Mouse (Mus musculus) CH12.LX (cell line): Measurements from ENCODE around the gene Daglb. TPM values are rescaled to one million over a fixed set of nuclear protein-coding genes. Genes with fewer than 3 reads are reported as not detected.

Source experiments
- DNase-seq: peaks from one replicate; pipeline ENCODE4 v3.0.0-alpha.2; 2013; ENCODE audit errors: extremely low read depth
- H3K27ac ChIP-seq: 2 replicates; pipeline ENCODE4 v1.5.1; 2012; ENCODE audit warnings: low read depth, mild to moderate bottlenecking, control low read depth, moderate library complexity; ENCODE audit not compliant: insufficient read depth
- H3K27me3 ChIP-seq: replicated peaks from 2 replicates; pipeline ENCODE3; 2012; ENCODE audit warnings: inconsistent platforms
- H3K36me3 ChIP-seq, 2 experiments: replicated peaks in 1 of 2; 2 replicates each; pipeline versions ENCODE3 to v1.6.1; 2012; ENCODE audit warnings: inconsistent platforms in 1 of 2, low read length in 1 of 2, mild to moderate bottlenecking in 1 of 2, mixed read lengths in 1 of 2, moderate library complexity in 1 of 2; ENCODE audit not compliant: control insufficient read depth in 1 of 2, insufficient read depth in 1 of 2
- H3K4me1 ChIP-seq, 2 experiments: 2 replicates each; pipeline ENCODE4 v1.6.1; 2012; ENCODE audit warnings: inconsistent platforms in 1 of 2, moderate library complexity in 1 of 2; ENCODE audit not compliant: insufficient read depth in 2 of 2, control insufficient read depth in 1 of 2
- H3K4me2 ChIP-seq: 2 replicates; pipeline ENCODE4 v1.6.1; 2012; ENCODE audit warnings: low read depth, mild to moderate bottlenecking, control low read depth; ENCODE audit not compliant: poor library complexity, insufficient read depth, severe bottlenecking
- H3K4me3 ChIP-seq, 3 experiments: fragments of 150-350 bp in 1 of 3; sonication (generic) in 1 of 3; replicated peaks in 1 of 3; 2 replicates each; pipeline versions ENCODE3 to v1.5.1; 2011 to 2012; ENCODE audit warnings: low read depth in 2 of 3, low read length in 2 of 3, mild to moderate bottlenecking in 2 of 3, moderate library complexity in 2 of 3, control low read depth in 1 of 3, improper control_type of control experiment in 1 of 3, inconsistent platforms in 1 of 3, mixed read lengths in 1 of 3; ENCODE audit not compliant: poor library complexity in 1 of 3
- H3K79me2 ChIP-seq: replicated peaks from 2 replicates; pipeline ENCODE4 v1.6.1; 2012; ENCODE audit warnings: mild to moderate bottlenecking, moderate library complexity; ENCODE audit not compliant: control insufficient read depth, poor library complexity, insufficient read depth, severe bottlenecking; ENCODE audit errors: extremely low read depth
- H3K9ac ChIP-seq: 2 replicates; pipeline ENCODE4 v1.6.1; 2012; ENCODE audit warnings: low read depth, mild to moderate bottlenecking, control low read depth, moderate library complexity; ENCODE audit not compliant: insufficient read depth
- H3K9me3 ChIP-seq: replicated peaks from 2 replicates; pipeline ENCODE3; 2012; ENCODE audit warnings: low read length, inconsistent platforms, mixed read lengths
- BHLHE40 ChIP-seq: IDR thresholded peaks from 2 replicates; pipeline ENCODE4 v1.6.1; 2011; ENCODE audit warnings: mild to moderate bottlenecking, low read depth, low read length, improper control_type of control experiment
- CHD2 ChIP-seq: IDR thresholded peaks from 2 replicates; pipeline ENCODE4 v1.6.1; 2011; ENCODE audit warnings: low read length, improper control_type of control experiment
- CTCF ChIP-seq, 2 experiments: IDR thresholded peaks in 1 of 2; conservative IDR thresholded peaks in 1 of 2; 2 replicates each; pipeline ENCODE4 v1.5.1; 2011 to 2012; ENCODE audit warnings: low read depth in 2 of 2, low read length in 2 of 2, improper control_type of control experiment in 1 of 2, inconsistent platforms in 1 of 2, mild to moderate bottlenecking in 1 of 2, moderate library complexity in 1 of 2
- E2F4 ChIP-seq: IDR thresholded peaks from 2 replicates; pipeline ENCODE4 v1.6.1; 2011; ENCODE audit warnings: low read depth, low read length, improper control_type of control experiment; ENCODE audit not compliant: insufficient replicate concordance
- ELF1 ChIP-seq: IDR thresholded peaks from 2 replicates; pipeline ENCODE4 v1.6.1; 2014; ENCODE audit warnings: low read depth, mild to moderate bottlenecking, inconsistent platforms, low read length, improper control_type of control experiment
- EP300 ChIP-seq: IDR thresholded peaks from 2 replicates; pipeline ENCODE4 v1.6.1; 2011; ENCODE audit warnings: low read length, improper control_type of control experiment
- ETS1 ChIP-seq: conservative IDR thresholded peaks from 2 replicates; pipeline ENCODE4 v1.6.1; 2012; ENCODE audit warnings: low read depth, mild to moderate bottlenecking, inconsistent platforms, low read length, improper control_type of control experiment, moderate library complexity
- HCFC1 ChIP-seq: IDR thresholded peaks from 2 replicates; pipeline ENCODE4 v1.6.1; 2012; ENCODE audit warnings: low read depth, mild to moderate bottlenecking, inconsistent platforms, low read length, improper control_type of control experiment
- IRF4 ChIP-seq: IDR thresholded peaks from 2 replicates; pipeline ENCODE4 v1.6.1; 2014; ENCODE audit warnings: low read depth, mild to moderate bottlenecking, inconsistent platforms, low read length, improper control_type of control experiment
- JUN ChIP-seq: IDR thresholded peaks from 2 replicates; pipeline ENCODE4 v1.6.1; 2011; ENCODE audit warnings: low read depth, mild to moderate bottlenecking, low read length, improper control_type of control experiment, moderate library complexity; ENCODE audit not compliant: insufficient read depth
- JUND ChIP-seq: conservative IDR thresholded peaks from 2 replicates; pipeline ENCODE4 v1.6.1; 2011; ENCODE audit warnings: low read depth, low read length, improper control_type of control experiment
- KAT2A ChIP-seq: IDR thresholded peaks from 2 replicates; pipeline ENCODE4 v1.6.1; 2012; ENCODE audit warnings: low read length, improper control_type of control experiment, inconsistent platforms; ENCODE audit not compliant: insufficient replicate concordance
- MAFK ChIP-seq: IDR thresholded peaks from 2 replicates; pipeline ENCODE4 v1.6.1; 2011; ENCODE audit warnings: low read length, improper control_type of control experiment; ENCODE audit not compliant: insufficient replicate concordance
- MAX ChIP-seq: IDR thresholded peaks from 2 replicates; pipeline ENCODE4 v1.6.1; 2011; ENCODE audit warnings: low read length, improper control_type of control experiment
- MAZ ChIP-seq: IDR thresholded peaks from 2 replicates; pipeline ENCODE4 v1.6.1; 2012; ENCODE audit warnings: low read depth, mild to moderate bottlenecking, inconsistent platforms, low read length, improper control_type of control experiment, moderate library complexity
- MEF2A ChIP-seq: IDR thresholded peaks from 2 replicates; pipeline ENCODE4 v1.6.1; 2014; ENCODE audit warnings: low read depth, mild to moderate bottlenecking, inconsistent platforms, low read length, improper control_type of control experiment, borderline replicate concordance
- MXI1 ChIP-seq: IDR thresholded peaks from 2 replicates; pipeline ENCODE4 v1.6.1; 2011; ENCODE audit warnings: mild to moderate bottlenecking, low read depth, low read length, improper control_type of control experiment
- MYC ChIP-seq: IDR thresholded peaks from 2 replicates; pipeline ENCODE4 v1.6.1; 2011; ENCODE audit warnings: low read depth, mild to moderate bottlenecking, improper control_type of control experiment, low read length
- NELFE ChIP-seq: IDR thresholded peaks from 2 replicates; pipeline ENCODE4 v1.6.1; 2011; ENCODE audit warnings: low read depth, low read length, improper control_type of control experiment
- PAX5 ChIP-seq: IDR thresholded peaks from 2 replicates; pipeline ENCODE4 v1.6.1; 2012; ENCODE audit warnings: low read length, inconsistent platforms, mixed read lengths
- POLR2A ChIP-seq: IDR thresholded peaks from 2 replicates; pipeline ENCODE4 v1.6.1; 2011; ENCODE audit warnings: low read depth, mild to moderate bottlenecking, improper control_type of control experiment, low read length
- POLR2AphosphoS2 ChIP-seq: IDR thresholded peaks from 2 replicates; pipeline ENCODE4 v1.6.1; 2011; ENCODE audit warnings: low read depth, low read length, improper control_type of control experiment
- RAD21 ChIP-seq: IDR thresholded peaks from 2 replicates; pipeline ENCODE4 v1.6.1; 2011; ENCODE audit warnings: low read depth, mild to moderate bottlenecking, low read length, improper control_type of control experiment, moderate library complexity
- RCOR1 ChIP-seq: conservative IDR thresholded peaks from 2 replicates; pipeline ENCODE4 v1.6.1; 2012; ENCODE audit warnings: low read depth, mild to moderate bottlenecking, inconsistent platforms, low read length, improper control_type of control experiment
- SIN3A ChIP-seq: IDR thresholded peaks from 2 replicates; pipeline ENCODE4 v1.6.1; 2012; ENCODE audit warnings: low read length, improper control_type of control experiment, inconsistent platforms
- TBP ChIP-seq: conservative IDR thresholded peaks from 2 replicates; pipeline ENCODE4 v1.6.1; 2011; ENCODE audit warnings: low read depth, low read length, improper control_type of control experiment
- TCF12 ChIP-seq: IDR thresholded peaks from 2 replicates; pipeline ENCODE4 v1.6.1; 2014; ENCODE audit warnings: low read depth, mild to moderate bottlenecking, inconsistent platforms, low read length, improper control_type of control experiment
- UBTF ChIP-seq: IDR thresholded peaks from 2 replicates; pipeline ENCODE4 v1.6.1; 2012; ENCODE audit warnings: low read depth, mild to moderate bottlenecking, inconsistent platforms, low read length, improper control_type of control experiment, moderate library complexity
- USF1 ChIP-seq: IDR thresholded peaks from 2 replicates; pipeline ENCODE4 v1.6.1; 2014; ENCODE audit warnings: low read depth, mild to moderate bottlenecking, inconsistent platforms, low read length, improper control_type of control experiment
- ZC3H11A ChIP-seq: IDR thresholded peaks from 2 replicates; pipeline ENCODE4 v1.6.1; 2012; ENCODE audit warnings: low read depth, mild to moderate bottlenecking, inconsistent platforms, low read length, improper control_type of control experiment
- ZKSCAN1 ChIP-seq: IDR thresholded peaks from 2 replicates; pipeline ENCODE4 v1.6.1; 2012; ENCODE audit warnings: low read depth, inconsistent platforms, low read length, improper control_type of control experiment, borderline replicate concordance
- ZMIZ1 ChIP-seq: IDR thresholded peaks from 2 replicates; pipeline ENCODE4 v1.6.1; 2012; ENCODE audit warnings: low read depth, mild to moderate bottlenecking, inconsistent platforms, low read length, improper control_type of control experiment
- dilution Hi-C: fragments of 300-500 bp; cut with MboI; formaldehyde crosslinking; loops from 2 replicates; pipeline ENCODE4 v1.14.3; 2020; ENCODE audit warnings: low sequenced_read_pairs; ENCODE audit not compliant: extremely low pct_unique_long_range_greater_than_20kb, extremely low pct_ligation_motif_present
- in situ Hi-C: fragments of 300-500 bp; cut with MboI; formaldehyde crosslinking; loops from 3 replicates; pipeline ENCODE4 v1.14.3; 2019; ENCODE audit warnings: low sequenced_read_pairs, low pct_ligation_motif_present, low pct_unique_long_range_greater_than_20kb, mixed read lengths
- polyA plus RNA-seq: library from polyadenylated mRNA; unstranded; fragments of >175 nt; gene quantifications from 2 replicates; pipeline ENCODE4 v1.2.1, GENCODE M21; 2012; ENCODE audit warnings: low read depth; ENCODE audit not compliant: insufficient read length
- total RNA-seq, 2 experiments: library from RNA; depleted of rRNA; stranded (reverse); fragments of 300-350 nt in 1 of 2; fragments of >200 nt in 1 of 2; gene quantifications; 2 replicates each; pipeline ENCODE4 v1.2.3; 2012 to 2014

Daglb gene
- total and polyA plus RNA-seq, 3 experiments, result 10.4 to 11.9 (median 11.4) TPM

- no peak for TF ChIP-seq USF1
- TF ChIP-seq MAFK, result no peak
- TF ChIP-seq ELF1, result peak; percentile 80
- TF ChIP-seq MAZ, result peak; percentile 86; the same call in 1 of the 2 replicates
- peak; percentile 73 for TF ChIP-seq POLR2A
- TF ChIP-seq RCOR1, result no peak
- peak; percentile 98 for TF ChIP-seq UBTF
- peak; percentile 68 for TF ChIP-seq HCFC1
- TF ChIP-seq TBP, result peak; percentile 56; the same call in 1 of the 2 replicates
- TF ChIP-seq EP300, result no peak; the same call in 1 of the 2 replicates
- TF ChIP-seq NELFE, result peak; percentile 89
- peak; percentile 51; the same call in 1 of the 2 replicates for TF ChIP-seq ZMIZ1
- TF ChIP-seq ETS1, result no peak
- peak; percentile 67; the same call in 1 of the 2 replicates for TF ChIP-seq KAT2A
- TF ChIP-seq MXI1, result peak; percentile 65; the same call in 1 of the 2 replicates
- no peak for TF ChIP-seq RAD21
- 0 out of 2 replicates have a peak, but pooled peaks have one; percentile 47 for TF ChIP-seq POLR2AphosphoS2
- TF ChIP-seq JUN, result no peak
- 0 out of 2 replicates have a peak, but pooled peaks have one; percentile 34 for TF ChIP-seq BHLHE40
- TF ChIP-seq E2F4, result 0 out of 2 replicates have a peak, but pooled peaks have one; percentile 53
- no peak for TF ChIP-seq ZC3H11A
- TF ChIP-seq MEF2A, result no peak
Observed at GRCm38 (mm10) chr5:143527486-143528307, 63.3 kb downstream of the Daglb start, which contains the start of gene Rac1 (continued).

- peaks cover 11 to 29% of the 10 kb centered on the region in 2 experiments for H3K4me1 ChIP-seq
- TF ChIP-seq KAT2A, result no peak
- no peak for TF ChIP-seq MYC
- no peak for TF ChIP-seq CTCF (conservative IDR thresholded peaks at IDR 0.05 in 1 of 2, IDR thresholded peaks at IDR 0.05 in 1 of 2; ENCODE audit: low read depth in 2 of 2, low read length in 2 of 2)
- no peak for TF ChIP-seq POLR2AphosphoS2
- no peak for TF ChIP-seq IRF4
- TF ChIP-seq JUND, result no peak
- TF ChIP-seq CHD2, result no peak
- no peak for TF ChIP-seq MAX
- no peak for TF ChIP-seq ZMIZ1
- TF ChIP-seq ELF1, result no peak
- no peak for TF ChIP-seq SIN3A
- TF ChIP-seq HCFC1, result no peak
- no peak for TF ChIP-seq PAX5
- TF ChIP-seq ZKSCAN1, result no peak
- TF ChIP-seq EP300, result no peak
- TF ChIP-seq TCF12, result no peak
- no peak for TF ChIP-seq RAD21
- dilution Hi-C loops, result no loop called here
Observed at GRCm38 (mm10) chr5:143528308-143528683, 63.9 kb downstream of the Daglb start.

More at GRCm38 (mm10) chr5:143528308-143528683, 63.9 kb downstream of the Daglb start:
- Histone ChIP-seq H3K79me2 (peaks cover 46% of the 10 kb centered on the region), H3K36me3 (peaks cover 0 to 20% of the 10 kb centered on the region in 2 experiments), H3K27ac (peak overlapping the region; percentile 43), H3K9ac (peak overlapping the region; percentile 98), H3K27me3 (no peaks in the 10 kb centered on the region), H3K4me3 (peak overlapping the region; percentile 63 to 98 (median 82)), H3K4me2 (peak overlapping the region; percentile 85), H3K9me3 (no peaks in the 10 kb centered on the region)
- in situ Hi-C loops, result no loop called here
- no peak for DNase-seq
